Mouse (Mus musculus) spleen, adult 2 months (tissue): ENCODE data around the gene Mroh3.

Source experiments
- CTCF ChIP-seq: fragments of 200-500 bp; IDR thresholded peaks from 2 replicates; pipeline ENCODE4 v1.5.1; 2011; ENCODE audit warnings: mild to moderate bottlenecking, inconsistent platforms; ENCODE audit not compliant: insufficient read depth, insufficient read length, insufficient replicate concordance; ENCODE audit errors: extremely low read depth
- POLR2A ChIP-seq: fragments of 200-500 bp; IDR thresholded peaks from 2 replicates; pipeline ENCODE4 v1.6.1; 2011; ENCODE audit warnings: low read depth, low read length, inconsistent platforms

DNA sequence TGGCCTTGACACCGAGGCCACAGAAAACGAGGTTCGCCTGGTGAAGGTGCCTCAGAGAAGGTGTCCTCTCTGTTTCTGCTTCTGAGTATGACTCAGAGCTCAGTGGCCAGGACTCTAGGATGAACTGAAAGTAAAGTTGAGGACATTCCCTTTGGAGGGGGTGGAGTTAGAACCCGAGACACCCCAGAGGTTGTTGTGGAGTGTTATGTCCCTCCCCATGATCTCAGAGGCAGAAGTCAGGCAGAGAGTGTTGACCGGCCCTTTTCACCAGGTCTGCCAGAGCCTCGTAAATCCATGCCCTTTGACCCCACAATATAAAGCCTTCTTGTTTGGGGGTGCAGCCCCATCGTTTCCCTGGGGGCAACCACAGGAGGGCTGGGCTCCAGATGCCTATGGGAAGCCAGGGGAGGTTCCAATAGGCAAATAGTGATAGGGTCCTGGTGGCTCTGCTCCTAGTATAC lies 75.5 kb downstream of the Mroh3 start:
- TF ChIP-seq CTCF (no peak), POLR2A (no peak)
